Mouse (Mus musculus): ENCODE results near the gene Gm37419.

- TF ChIP-seq EP300 (IDR thresholded peaks at IDR 0.05; ENCODE audit: low read depth) = no peak
- TF ChIP-seq CTCF (IDR thresholded peaks at IDR 0.05; ENCODE audit: low read depth) = no peak
Observed at GRCm38 (mm10) chr16:23993351-23994321, 5.4 kb downstream of the Gm37419 start.

Measured in liver, embryonic 14.5 days (tissue).